Mouse (Mus musculus) brain, embryonic 14.5 days (tissue): Measurements from ENCODE around the gene Leo1. TPM values are rescaled to one million over a fixed set of nuclear protein-coding genes. Genes with fewer than 3 reads are reported as not detected.

Experiments used
- DNase-seq: peaks from one replicate; pipeline ENCODE4 v3.0.0-alpha.2; 2011; ENCODE audit warnings: low read depth
- CTCF ChIP-seq: fragments of 200-500 bp; IDR thresholded peaks from 2 replicates; pipeline ENCODE4 v1.5.1; 2012; ENCODE audit warnings: inconsistent platforms, mild to moderate bottlenecking, moderate library complexity, borderline replicate concordance; ENCODE audit not compliant: insufficient read depth, insufficient read length; ENCODE audit errors: extremely low read depth
- POLR2A ChIP-seq: fragments of 200-500 bp; IDR thresholded peaks from 2 replicates; pipeline ENCODE4 v1.6.1; 2012; ENCODE audit warnings: mild to moderate bottlenecking, inconsistent platforms, borderline replicate concordance; ENCODE audit not compliant: poor library complexity, insufficient read depth, insufficient read length, severe bottlenecking; ENCODE audit errors: extremely low read depth
- polyA plus RNA-seq: library from polyadenylated mRNA; depleted of rRNA; stranded (reverse); fragments of >200 nt; gene quantifications from 2 replicates; pipeline ENCODE4 v1.2.3, GENCODE M21; 2012; rRNA removed

Leo1 gene
- 11.7 and 24.0 TPM in 2 replicates for polyA plus RNA-seq

- peak; percentile 98 for DNase-seq
- TF ChIP-seq CTCF (no peak), POLR2A (no peak; the same call in 1 of the 2 replicates)
Measured at GRCm38 (mm10) chr9:75440796-75441666, at the start of gene Leo1. TSS of gene Leo1 (plus strand) at chr9:75441524.

GRCm38 (mm10) chr9:75393251-75393650 is 48.1 kb upstream of the Leo1 start:
- no peak for DNase-seq
- TF ChIP-seq CTCF (no peak), POLR2A (no peak)

GRCm38 (mm10) chr9:75395971-75396370 is 45.4 kb upstream of the Leo1 start:
- DNase-seq, result no peak
- TF ChIP-seq CTCF (no peak), POLR2A (no peak)

- no peak for TF ChIP-seq POLR2A
- TF ChIP-seq CTCF, result 0 out of 2 replicates have a peak, but pooled peaks have one; percentile 1
- DNase-seq, result no peak
Measured at GRCm38 (mm10) chr9:75399069-75399468, 42.3 kb upstream of the Leo1 start.

GRCm38 (mm10) chr9:75400639-75401038 is 40.7 kb upstream of the Leo1 start:
- TF ChIP-seq POLR2A (no peak), CTCF (no peak)
- DNase-seq, result peak; percentile 14

GRCm38 (mm10) chr9:75401593-75402504 is 39.5 kb upstream of the Leo1 start:
- TF ChIP-seq CTCF (no peak), POLR2A (no peak)
- no peak for DNase-seq

GRCm38 (mm10) chr9:75403520-75403919 is 37.8 kb upstream of the Leo1 start:
- no peak for DNase-seq
- TF ChIP-seq POLR2A (no peak), CTCF (no peak)

GRCm38 (mm10) chr9:75406121-75406520 is 35.2 kb upstream of the Leo1 start:
- no peak for DNase-seq
- no peak for TF ChIP-seq POLR2A

- DNase-seq, result peak; percentile 36
- TF ChIP-seq CTCF, result no peak
- TF ChIP-seq POLR2A, result no peak
Measured at GRCm38 (mm10) chr9:75407803-75408202, 33.5 kb upstream of the Leo1 start.

GRCm38 (mm10) chr9:75408204-75408826 is 33.0 kb upstream of the Leo1 start:
- TF ChIP-seq POLR2A (no peak), CTCF (no peak)
- DNase-seq, result peak; percentile 49
